Mouse (Mus musculus) lung, embryonic 14.5 days (tissue): ENCODE measurements around the gene Lpar5. TPM values are rescaled to one million over a fixed set of nuclear protein-coding genes. Genes with fewer than 3 reads are reported as not detected.
A peak's percentile ranks its signal among the peaks of the same experiment; 100 is the strongest.

Experiments used
- ATAC-seq: fragments of 200-750 bp; cut with Nextera tagmentation; 2 replicates; pipeline ENCODE4 v1.8.0; 2017; ENCODE audit warnings: mild to moderate bottlenecking, moderate TSS enrichment, moderate library complexity; ENCODE audit not compliant: insufficient read depth
- DNase-seq: peaks from one replicate; pipeline ENCODE4 v3.0.0-alpha.2; 2015
- H3K27ac ChIP-seq: fragments of 300-500 bp; sonication (generic); 2 replicates; pipeline ENCODE4 v1.5.1; 2014; ENCODE audit warnings: low read depth, mild to moderate bottlenecking, moderate library complexity
- H3K27me3 ChIP-seq: fragments of 300-500 bp; sonication (generic); 2 replicates; pipeline ENCODE4 v1.6.1; 2014; ENCODE audit warnings: low read length, control low read depth; ENCODE audit not compliant: insufficient read depth
- H3K36me3 ChIP-seq: fragments of 300-500 bp; sonication (generic); 2 replicates; pipeline ENCODE4 v1.6.1; 2014; ENCODE audit warnings: control low read depth; ENCODE audit not compliant: insufficient read depth
- H3K4me1 ChIP-seq: fragments of 300-500 bp; sonication (generic); 2 replicates; pipeline ENCODE4 v1.6.1; 2014; ENCODE audit warnings: antibody characterized with exemption, control low read depth; ENCODE audit not compliant: insufficient read depth
- H3K4me2 ChIP-seq: fragments of 300-500 bp; sonication (generic); 2 replicates; pipeline ENCODE4 v1.6.1; 2014; ENCODE audit warnings: mild to moderate bottlenecking
- H3K4me3 ChIP-seq: fragments of 300-500 bp; sonication (generic); 2 replicates; pipeline ENCODE4 v1.5.1; 2014; ENCODE audit warnings: low read depth, low read length
- H3K9ac ChIP-seq: fragments of 300-500 bp; sonication (generic); 2 replicates; pipeline ENCODE4 v1.6.1; 2014
- H3K9me3 ChIP-seq: fragments of 300-500 bp; sonication (generic); 2 replicates; pipeline ENCODE4 v1.6.1; 2016; ENCODE audit warnings: low read depth, low read length, control low read depth
- CTCF ChIP-seq: IDR thresholded peaks from 2 replicates; pipeline ENCODE4 v1.5.1; 2016; ENCODE audit warnings: antibody characterized with exemption, low read depth
- WGBS: fragments of 180-500 bp; shearing (Covaris S2); extraction: QIAGEN DNeasy Blood & Tissue Kit; methylation state at CpG from one replicate; pipeline ENCODE4 v1.1.7; 2014; 5-methylcytosine and 5-hydroxymethylcytosine counted together
- polyA plus RNA-seq: library from polyadenylated mRNA; unstranded; fragments of >200 nt; fragmentation: Nextera tagmentation; extraction: Ambion mirVana; gene quantifications from 2 replicates; pipeline ENCODE4 v1.2.1, GENCODE M21; 2014

Lpar5 gene
- polyA plus RNA-seq, 1 experiment from 2014 or later = 0.49 TPM

DNA sequence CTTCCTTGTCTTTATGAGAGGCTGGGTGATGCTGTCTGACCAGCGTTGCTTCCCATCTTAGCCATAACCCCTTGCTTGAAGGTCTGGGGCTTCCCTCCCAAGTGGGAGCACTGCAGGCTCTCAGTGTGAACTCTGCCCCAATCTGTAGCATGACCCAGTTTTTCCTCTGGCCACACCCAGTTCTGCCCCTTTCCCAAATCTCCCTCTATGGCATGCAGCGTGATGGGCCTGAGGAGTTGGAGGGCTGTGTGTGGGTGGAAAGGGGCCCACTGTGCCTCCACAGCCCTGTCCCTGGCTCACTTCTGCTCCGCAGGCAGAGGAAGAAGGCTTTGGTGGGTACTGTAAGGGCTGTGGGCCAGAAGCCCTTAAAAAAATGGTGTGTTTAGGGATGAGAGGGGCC, 30.8 kb downstream of the Lpar5 start:
- DNase-seq (no peak), ATAC-seq (no peak)
- peak overlapping the region; percentile 96 for H3K4me2 ChIP-seq
- H3K9me3 ChIP-seq = no peaks in the 10 kb centered on the region
- no peak overlapping the region; the same call in 1 of the 2 replicates for H3K27ac ChIP-seq
- WGBS = 44% methylated on average over 3 of the region's 3 CpGs
- H3K9ac ChIP-seq = peak overlapping the region; percentile 86
- peak overlapping the region; percentile 93 for H3K4me3 ChIP-seq
- peaks cover 59% of the 10 kb centered on the region for H3K36me3 ChIP-seq
- TF ChIP-seq CTCF = no peak
- no peaks in the 10 kb centered on the region for H3K27me3 ChIP-seq
- H3K4me1 ChIP-seq = peaks cover 29% of the 10 kb centered on the region

DNA sequence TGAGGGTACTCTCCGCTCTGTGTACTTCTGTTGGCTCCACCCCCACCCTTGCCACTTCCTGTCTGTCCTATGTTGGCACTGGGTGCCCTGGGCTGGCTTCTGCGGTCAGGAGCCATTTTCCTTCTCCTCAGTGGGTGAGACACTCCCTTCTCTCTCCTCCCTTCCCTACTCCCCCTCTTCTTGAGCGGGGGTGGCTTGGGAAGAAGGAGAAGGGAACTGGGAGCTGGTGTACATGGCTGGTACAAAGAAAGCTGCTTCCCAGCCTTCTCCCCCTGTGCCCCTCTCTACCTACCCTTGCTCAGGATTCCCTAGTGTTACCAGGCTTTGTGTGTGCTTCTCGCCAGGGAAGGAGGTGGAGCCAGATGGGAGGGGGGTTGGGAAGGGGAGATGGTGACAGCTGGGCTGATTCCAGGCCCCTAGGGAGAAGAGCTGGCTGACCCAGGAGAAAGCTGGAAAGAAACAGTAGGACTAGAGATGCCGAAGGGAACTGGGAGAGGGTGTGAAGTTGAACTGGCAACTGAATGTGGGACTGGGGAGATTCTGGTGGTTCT, 31.8 kb downstream of the Lpar5 start:
- peak overlapping the region; percentile 93 for H3K4me3 ChIP-seq
- H3K9me3 ChIP-seq = no peaks in the 10 kb centered on the region
- 30% methylated on average over 5 of the region's 5 CpGs for WGBS
- no peaks in the 10 kb centered on the region for H3K27me3 ChIP-seq
- peaks cover 69% of the 10 kb centered on the region for H3K36me3 ChIP-seq
- TF ChIP-seq CTCF = no peak
- H3K4me2 ChIP-seq = peak overlapping the region; percentile 96
- ATAC-seq (no peak), DNase-seq (peak; percentile 32)
- peaks cover 29% of the 10 kb centered on the region for H3K4me1 ChIP-seq
- peak overlapping the region; percentile 47 for H3K9ac ChIP-seq
- H3K27ac ChIP-seq = peak overlapping the region; percentile 42

DNA sequence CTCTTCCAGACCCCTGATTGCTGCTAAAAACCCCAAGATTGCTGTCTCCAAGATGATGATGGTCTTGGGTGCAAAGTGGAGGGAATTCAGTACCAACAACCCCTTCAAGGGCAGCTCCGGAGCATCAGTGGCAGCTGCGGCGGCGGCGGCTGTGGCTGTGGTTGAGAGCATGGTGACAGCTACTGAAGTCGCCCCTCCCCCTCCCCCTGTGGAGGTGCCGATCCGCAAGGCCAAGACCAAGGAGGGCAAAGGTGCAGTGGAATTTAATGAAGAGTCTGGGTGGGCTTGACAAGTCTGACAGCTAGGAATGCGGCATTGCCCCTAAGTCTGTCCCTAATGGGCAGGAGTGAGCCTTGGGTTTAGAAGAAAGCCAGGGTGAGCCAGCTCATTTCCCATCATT, 33.7 kb downstream of the Lpar5 start:
- Histone ChIP-seq H3K9me3 (no peaks in the 10 kb centered on the region), H3K27ac (no peak overlapping the region), H3K4me2 (no peak overlapping the region), H3K4me1 (peaks cover 29% of the 10 kb centered on the region), H3K36me3 (peaks cover 88% of the 10 kb centered on the region), H3K4me3 (no peak overlapping the region), H3K9ac (no peak overlapping the region; the same call in 1 of the 2 replicates), H3K27me3 (no peaks in the 10 kb centered on the region)
- no peak for TF ChIP-seq CTCF
- DNase-seq (no peak), ATAC-seq (no peak)
- 42% methylated on average over 9 of the region's 9 CpGs for WGBS

DNA sequence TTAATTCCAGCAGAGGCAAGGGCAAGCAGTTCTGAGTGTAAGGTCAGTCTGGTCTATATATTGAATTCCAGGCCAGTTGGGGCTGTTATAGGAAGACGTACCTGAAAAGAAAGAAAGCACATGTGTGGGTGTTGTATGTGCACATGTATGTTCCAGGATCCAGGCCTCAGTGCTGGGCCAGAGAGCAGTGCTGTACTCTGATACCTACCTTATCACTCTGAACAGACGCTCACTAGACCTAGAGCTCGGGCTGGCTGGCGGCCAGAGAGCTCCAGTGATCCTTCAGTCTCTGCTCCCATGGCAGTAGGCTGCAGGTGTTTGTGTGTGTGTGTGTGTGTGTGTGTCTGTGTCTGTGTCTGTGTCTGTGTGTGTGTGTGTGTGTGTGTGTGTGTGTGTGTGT, 36.5 kb downstream of the Lpar5 start:
- DNase-seq (no peak), ATAC-seq (no peak)
- Histone ChIP-seq H3K36me3 (peaks cover 99% of the 10 kb centered on the region), H3K27me3 (no peaks in the 10 kb centered on the region), H3K9me3 (no peaks in the 10 kb centered on the region), H3K9ac (no peak overlapping the region), H3K4me2 (no peak overlapping the region), H3K27ac (no peak overlapping the region), H3K4me3 (no peak overlapping the region), H3K4me1 (peaks cover 9% of the 10 kb centered on the region; the same call in 1 of the 2 replicates)
- TF ChIP-seq CTCF = no peak
- WGBS = 81% methylated on average over 4 of the region's 4 CpGs

DNA sequence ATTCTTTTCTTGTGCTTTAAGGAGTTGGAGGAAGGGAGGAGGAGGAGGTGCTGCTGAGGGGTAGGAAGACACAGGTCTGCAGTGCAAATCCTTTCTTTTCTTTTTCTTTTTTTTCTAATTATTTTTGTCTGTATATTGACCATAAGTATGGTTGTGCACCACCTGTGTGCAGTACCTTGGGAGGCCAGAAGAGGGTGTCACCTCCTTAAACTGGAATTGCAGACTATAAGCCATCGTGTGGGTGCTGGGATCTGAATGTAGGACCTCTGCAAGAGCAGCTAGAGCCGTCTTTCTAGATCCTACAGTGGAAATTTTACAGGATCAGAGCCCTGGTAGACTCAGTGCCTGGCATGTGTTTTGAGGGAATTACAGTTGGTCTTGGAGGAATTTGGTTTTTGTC, 40.0 kb downstream of the Lpar5 start:
- no peaks in the 10 kb centered on the region for H3K27me3 ChIP-seq

DNA sequence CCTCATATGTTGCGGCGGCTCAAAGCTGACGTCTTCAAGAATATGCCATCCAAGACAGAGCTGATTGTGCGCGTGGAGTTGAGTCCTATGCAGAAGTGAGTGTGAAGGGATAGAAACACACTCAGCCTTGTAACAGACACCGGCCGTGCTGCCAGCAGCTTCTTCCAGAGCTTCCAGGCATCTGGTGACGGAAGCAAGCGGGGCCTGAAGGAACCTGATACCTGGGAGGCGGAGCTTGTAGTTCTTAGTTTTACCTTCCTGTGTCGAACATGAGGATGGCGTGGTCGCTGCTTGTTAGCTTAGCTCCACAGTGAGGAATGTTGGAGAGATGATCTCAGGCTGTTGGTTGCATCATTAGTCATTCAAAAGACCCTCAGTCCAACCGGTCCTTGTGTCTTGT, 41.7 kb downstream of the Lpar5 start:
- Histone ChIP-seq H3K4me2 (no peak overlapping the region), H3K4me3 (no peak overlapping the region), H3K4me1 (no peaks in the 10 kb centered on the region), H3K27ac (no peak overlapping the region), H3K9ac (no peak overlapping the region), H3K9me3 (no peaks in the 10 kb centered on the region), H3K36me3 (peaks cover 99% of the 10 kb centered on the region), H3K27me3 (no peaks in the 10 kb centered on the region)
- TF ChIP-seq CTCF = no peak
- DNase-seq (no peak), ATAC-seq (no peak)
- 75% methylated on average over 14 of the region's 14 CpGs for WGBS

More for the DNA sequence above, 40.0 kb downstream of the Lpar5 start:
- DNase-seq = peak; percentile 26
- no peak overlapping the region for H3K27ac ChIP-seq
- no peaks in the 10 kb centered on the region for H3K4me1 ChIP-seq
- H3K4me3 ChIP-seq = no peak overlapping the region
- H3K4me2 ChIP-seq = no peak overlapping the region
- TF ChIP-seq CTCF = peak; percentile 45
- H3K9me3 ChIP-seq = no peaks in the 10 kb centered on the region
- ATAC-seq = no peak
- WGBS = 95% methylated on average over 2 of the region's 2 CpGs
- H3K36me3 ChIP-seq = peaks cover 99% of the 10 kb centered on the region
- no peak overlapping the region for H3K9ac ChIP-seq

DNA sequence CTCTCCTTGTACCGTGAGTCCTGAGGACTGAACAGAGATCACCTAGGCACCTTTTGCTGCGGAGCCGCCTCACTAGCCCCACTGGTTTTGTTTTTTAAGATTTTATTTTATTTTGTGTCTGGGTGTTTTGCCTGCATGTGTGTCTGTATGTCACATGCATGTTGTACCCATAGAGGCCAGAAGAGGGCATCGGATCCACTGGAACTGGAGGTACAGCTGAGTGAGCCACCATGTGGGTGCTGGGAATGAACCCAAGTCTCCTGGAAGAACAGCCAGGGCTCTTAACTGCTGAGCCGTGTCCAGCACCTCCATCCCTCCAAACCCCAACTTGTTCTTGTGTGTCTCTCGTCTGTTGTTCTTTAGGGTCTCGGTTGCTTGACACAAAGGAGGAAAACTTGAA, 43.2 kb downstream of the Lpar5 start:
- Histone ChIP-seq H3K9ac (no peak overlapping the region), H3K27me3 (no peaks in the 10 kb centered on the region), H3K4me1 (no peaks in the 10 kb centered on the region), H3K36me3 (peaks cover 98% of the 10 kb centered on the region), H3K4me3 (no peak overlapping the region), H3K9me3 (no peaks in the 10 kb centered on the region), H3K27ac (no peak overlapping the region), H3K4me2 (no peak overlapping the region)
- 90% methylated on average over 7 of the region's 7 CpGs for WGBS
- DNase-seq = peak; percentile 75
- peak; percentile 62 for TF ChIP-seq CTCF
- ATAC-seq = peak; percentile 31; the same call in 1 of the 2 replicates

DNA sequence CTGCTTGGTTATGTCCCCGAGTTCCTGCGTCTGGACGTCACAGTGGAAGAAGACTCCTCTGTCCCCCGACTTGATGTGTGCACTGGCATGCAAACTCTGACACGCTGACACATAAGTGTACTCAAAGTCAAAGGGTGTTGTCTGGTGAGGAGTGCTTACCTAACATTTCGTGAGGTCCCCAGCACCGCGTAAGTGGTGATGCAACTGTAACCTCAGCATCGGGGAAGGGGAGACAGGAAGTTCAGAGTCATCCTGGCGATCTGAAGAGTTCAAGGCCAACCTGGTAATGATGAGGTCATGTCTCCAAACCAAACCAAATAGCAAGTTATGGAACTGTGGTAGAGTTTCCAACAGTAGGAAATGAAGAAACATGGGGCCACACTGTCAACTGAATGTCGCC, 44.8 kb downstream of the Lpar5 start:
- 86% methylated on average over 11 of the region's 11 CpGs for WGBS
- TF ChIP-seq CTCF = no peak
- Histone ChIP-seq H3K4me3 (no peak overlapping the region), H3K9me3 (no peaks in the 10 kb centered on the region), H3K9ac (no peak overlapping the region), H3K4me2 (no peak overlapping the region), H3K27me3 (no peaks in the 10 kb centered on the region), H3K36me3 (peaks cover 98% of the 10 kb centered on the region), H3K4me1 (no peaks in the 10 kb centered on the region), H3K27ac (no peak overlapping the region)
- ATAC-seq (no peak), DNase-seq (no peak)
